Mouse (Mus musculus): Measurements from ENCODE around the gene Ank3. TPM values are rescaled to one million over a fixed set of nuclear protein-coding genes. Genes with fewer than 3 reads are reported as not detected.

Ank3 gene
- polyA plus RNA-seq, 1 experiment from 2014 or later, result 7.1 TPM

DNA sequence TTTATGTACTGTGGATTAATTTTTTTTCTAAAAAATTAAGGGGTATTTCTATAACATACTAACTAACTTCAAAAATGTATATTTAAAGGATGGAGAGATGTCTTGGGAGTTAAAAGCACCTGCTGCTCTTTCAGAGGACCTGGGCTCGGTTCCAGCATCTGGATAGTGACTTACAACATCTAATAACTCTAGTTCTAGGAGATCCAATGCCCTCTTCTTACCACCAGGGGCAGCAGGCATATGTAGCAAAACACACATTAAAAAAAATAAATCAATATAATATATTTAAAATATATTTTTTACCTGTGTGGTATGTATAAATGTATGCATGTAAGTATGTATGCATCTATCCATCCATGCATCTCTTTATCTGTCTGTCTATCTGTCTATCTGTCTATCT, 112.7 kb downstream of the Ank3 start:
- Histone ChIP-seq H3K27me3 (ENCODE audit: insufficient read depth, low read length) (no peaks in the 10 kb centered on the region), H3K36me3 (replicated peaks; ENCODE audit: insufficient read depth, low read length) (no peaks in the 10 kb centered on the region), H3K9me3 (ENCODE audit: low read length) (no peaks in the 10 kb centered on the region), H3K4me3 (ENCODE audit: low read depth, low read length) (no peak overlapping the region), H3K9ac (replicated peaks) (no peak overlapping the region), H3K4me2 (ENCODE audit: low read depth, low read length) (no peak overlapping the region), H3K27ac (ENCODE audit: low read depth) (no peak overlapping the region), H3K4me1 (ENCODE audit: insufficient read depth) (no peaks in the 10 kb centered on the region)
- DNase-seq (no peak), ATAC-seq (no peak)
- no peak for TF ChIP-seq CTCF (IDR thresholded peaks at IDR 0.05; ENCODE audit: low read depth)
- no peak for TF ChIP-seq EP300 (IDR thresholded peaks at IDR 0.05; ENCODE audit: low read depth)
- 61% methylated on average over 1 of the region's 1 CpGs for WGBS (ENCODE audit: insufficient replicate concordance)

DNA sequence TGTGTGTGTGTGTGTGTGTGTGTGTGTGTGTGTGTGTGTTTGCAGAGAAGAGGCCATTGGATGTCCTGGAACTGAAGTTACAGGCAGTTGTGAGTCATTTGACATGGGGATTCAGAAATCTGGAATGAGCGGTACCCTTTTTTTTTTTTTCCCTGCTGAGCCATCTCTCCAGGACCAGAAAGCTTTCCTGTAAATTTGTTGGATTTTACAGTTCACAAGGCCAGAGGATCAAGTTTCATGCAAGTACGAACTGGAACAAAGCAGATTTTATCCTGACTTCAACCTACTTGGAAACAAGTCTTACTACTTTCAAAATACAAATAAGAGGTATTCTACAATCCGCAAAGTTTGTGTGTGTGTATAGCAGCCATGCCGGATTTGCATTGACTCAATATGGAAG, 123.4 kb downstream of the Ank3 start:
- H3K4me2 ChIP-seq (ENCODE audit: low read depth, low read length), result no peak overlapping the region
- DNase-seq (no peak), ATAC-seq (no peak)
- H3K9ac ChIP-seq (replicated peaks), result no peak overlapping the region
- WGBS (ENCODE audit: insufficient replicate concordance), result 75% methylated on average over 4 of the region's 4 CpGs
- no peaks in the 10 kb centered on the region for H3K36me3 ChIP-seq (replicated peaks; ENCODE audit: insufficient read depth, low read length)
- H3K4me1 ChIP-seq (ENCODE audit: insufficient read depth), result no peaks in the 10 kb centered on the region
- H3K27me3 ChIP-seq (ENCODE audit: insufficient read depth, low read length), result no peaks in the 10 kb centered on the region
- no peak overlapping the region for H3K4me3 ChIP-seq (ENCODE audit: low read depth, low read length)
- H3K9me3 ChIP-seq (ENCODE audit: low read length), result no peaks in the 10 kb centered on the region
- TF ChIP-seq EP300 (IDR thresholded peaks at IDR 0.05; ENCODE audit: low read depth) (no peak), CTCF (IDR thresholded peaks at IDR 0.05; ENCODE audit: low read depth) (no peak)
- H3K27ac ChIP-seq (ENCODE audit: low read depth), result no peak overlapping the region

DNA sequence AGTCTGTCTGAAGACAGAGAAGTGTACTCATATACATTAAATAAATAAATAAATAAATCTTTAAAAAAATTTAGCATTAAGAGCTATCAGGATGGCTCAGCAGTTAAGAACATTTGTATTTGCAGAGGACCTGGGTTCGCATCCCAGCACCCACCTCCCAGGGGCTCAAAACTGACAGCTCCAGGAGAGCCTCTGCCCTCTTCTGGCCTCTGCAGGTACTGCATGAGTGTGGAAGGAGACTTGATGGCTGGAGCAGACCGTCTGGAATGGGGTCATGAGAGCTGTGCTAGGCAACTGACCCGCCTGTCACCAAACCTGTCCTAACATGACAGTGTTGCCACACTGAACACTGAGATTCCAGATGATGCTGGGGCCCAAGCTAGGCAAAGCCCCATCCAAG, 124.6 kb downstream of the Ank3 start:
- Histone ChIP-seq H3K4me1 (ENCODE audit: insufficient read depth) (no peaks in the 10 kb centered on the region), H3K27ac (ENCODE audit: low read depth) (no peak overlapping the region), H3K27me3 (ENCODE audit: insufficient read depth, low read length) (no peaks in the 10 kb centered on the region), H3K9ac (replicated peaks) (no peak overlapping the region), H3K4me2 (ENCODE audit: low read depth, low read length) (no peak overlapping the region), H3K4me3 (ENCODE audit: low read depth, low read length) (no peak overlapping the region), H3K9me3 (ENCODE audit: low read length) (no peaks in the 10 kb centered on the region), H3K36me3 (replicated peaks; ENCODE audit: insufficient read depth, low read length) (no peaks in the 10 kb centered on the region)
- WGBS (ENCODE audit: insufficient replicate concordance), result 68% methylated on average over 3 of the region's 3 CpGs
- TF ChIP-seq CTCF (IDR thresholded peaks at IDR 0.05; ENCODE audit: low read depth), result peak; percentile 40
- no peak for TF ChIP-seq EP300 (IDR thresholded peaks at IDR 0.05; ENCODE audit: low read depth)
- ATAC-seq (no peak), DNase-seq (peak; percentile 20)

GRCm38 (mm10) chr10:69527318-69527717, 128.7 kb downstream of the Ank3 start:
- Histone ChIP-seq H3K4me2 (ENCODE audit: low read depth, low read length) (no peak overlapping the region), H3K36me3 (replicated peaks; ENCODE audit: insufficient read depth, low read length) (no peaks in the 10 kb centered on the region), H3K27ac (ENCODE audit: low read depth) (no peak overlapping the region), H3K4me1 (ENCODE audit: insufficient read depth) (no peaks in the 10 kb centered on the region), H3K9ac (replicated peaks) (no peak overlapping the region), H3K9me3 (ENCODE audit: low read length) (no peaks in the 10 kb centered on the region), H3K27me3 (ENCODE audit: insufficient read depth, low read length) (no peaks in the 10 kb centered on the region), H3K4me3 (ENCODE audit: low read depth, low read length) (no peak overlapping the region)
- DNase-seq (no peak), ATAC-seq (no peak)
- 78% methylated on average over 10 of the region's 10 CpGs for WGBS (ENCODE audit: insufficient replicate concordance)
- TF ChIP-seq EP300 (IDR thresholded peaks at IDR 0.05; ENCODE audit: low read depth) (no peak), CTCF (IDR thresholded peaks at IDR 0.05; ENCODE audit: low read depth) (no peak)

- TF ChIP-seq CTCF (IDR thresholded peaks at IDR 0.05; ENCODE audit: low read depth), result no peak
- no peak for TF ChIP-seq EP300 (IDR thresholded peaks at IDR 0.05; ENCODE audit: low read depth)
- WGBS (ENCODE audit: insufficient replicate concordance), result 64% methylated on average over 4 of the region's 4 CpGs
Observed at GRCm38 (mm10) chr10:69528746-69529145, 130.2 kb downstream of the Ank3 start.

DNA sequence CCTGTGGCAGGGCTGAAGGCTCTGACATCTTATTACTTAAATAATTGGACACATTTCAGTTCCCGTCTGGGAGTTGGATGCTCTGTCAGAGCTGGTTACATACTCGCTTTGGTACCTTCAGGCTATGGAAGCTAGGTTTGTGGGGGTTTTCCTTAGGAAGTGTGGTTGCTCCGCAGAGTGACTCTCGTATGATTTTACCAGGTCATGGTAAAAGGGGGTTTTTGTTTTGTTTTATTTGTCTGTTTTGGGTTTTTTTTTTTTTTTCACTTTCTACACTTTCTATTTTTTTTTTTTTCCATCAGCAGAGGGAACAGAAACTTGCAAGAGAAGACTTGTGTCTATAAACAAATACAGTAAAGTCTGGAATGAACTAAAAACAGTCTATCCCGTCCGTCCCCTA, 131.8 kb downstream of the Ank3 start:
- no peaks in the 10 kb centered on the region for H3K36me3 ChIP-seq (replicated peaks; ENCODE audit: insufficient read depth, low read length)
- WGBS (ENCODE audit: insufficient replicate concordance), result 83% methylated on average over 6 of the region's 6 CpGs
- H3K27ac ChIP-seq (ENCODE audit: low read depth), result no peak overlapping the region
- TF ChIP-seq EP300 (IDR thresholded peaks at IDR 0.05; ENCODE audit: low read depth), result no peak
- TF ChIP-seq CTCF (IDR thresholded peaks at IDR 0.05; ENCODE audit: low read depth), result no peak
- no peaks in the 10 kb centered on the region for H3K9me3 ChIP-seq (ENCODE audit: low read length)
- H3K9ac ChIP-seq (replicated peaks), result no peak overlapping the region
- H3K4me2 ChIP-seq (ENCODE audit: low read depth, low read length), result no peak overlapping the region
- ATAC-seq (no peak), DNase-seq (no peak)
- peaks cover under 1% of the 10 kb centered on the region; the same call in 1 of the 2 replicates for H3K4me1 ChIP-seq (ENCODE audit: insufficient read depth)
- no peak overlapping the region for H3K4me3 ChIP-seq (ENCODE audit: low read depth, low read length)
- no peaks in the 10 kb centered on the region for H3K27me3 ChIP-seq (ENCODE audit: insufficient read depth, low read length)

More at GRCm38 (mm10) chr10:69528746-69529145, 130.2 kb downstream of the Ank3 start:
- no peak for DNase-seq
- Histone ChIP-seq H3K4me3 (ENCODE audit: low read depth, low read length) (no peak overlapping the region), H3K4me2 (ENCODE audit: low read depth, low read length) (no peak overlapping the region), H3K27ac (ENCODE audit: low read depth) (no peak overlapping the region), H3K9ac (replicated peaks) (no peak overlapping the region), H3K4me1 (ENCODE audit: insufficient read depth) (no peaks in the 10 kb centered on the region), H3K9me3 (ENCODE audit: low read length) (no peaks in the 10 kb centered on the region), H3K36me3 (replicated peaks; ENCODE audit: insufficient read depth, low read length) (no peaks in the 10 kb centered on the region), H3K27me3 (ENCODE audit: insufficient read depth, low read length) (no peaks in the 10 kb centered on the region)
- no peak for ATAC-seq

- H3K27me3 ChIP-seq (ENCODE audit: insufficient read depth, low read length), result no peaks in the 10 kb centered on the region
- H3K4me2 ChIP-seq (ENCODE audit: low read depth, low read length), result no peak overlapping the region
- no peak overlapping the region for H3K27ac ChIP-seq (ENCODE audit: low read depth)
- 75% methylated on average over 5 of the region's 5 CpGs for WGBS (ENCODE audit: insufficient replicate concordance)
- no peak overlapping the region for H3K4me3 ChIP-seq (ENCODE audit: low read depth, low read length)
- H3K4me1 ChIP-seq (ENCODE audit: insufficient read depth), result peaks cover 3% of the 10 kb centered on the region; the same call in 1 of the 2 replicates
- ATAC-seq, result no peak
- H3K36me3 ChIP-seq (replicated peaks; ENCODE audit: insufficient read depth, low read length), result no peaks in the 10 kb centered on the region
- no peaks in the 10 kb centered on the region for H3K9me3 ChIP-seq (ENCODE audit: low read length)
- no peak for DNase-seq
- H3K9ac ChIP-seq (replicated peaks), result no peak overlapping the region
- peak; percentile 49 for TF ChIP-seq CTCF (IDR thresholded peaks at IDR 0.05; ENCODE audit: low read depth)
- TF ChIP-seq EP300 (IDR thresholded peaks at IDR 0.05; ENCODE audit: low read depth), result no peak
Observed at GRCm38 (mm10) chr10:69531569-69531968, 133.0 kb downstream of the Ank3 start.

Measured in liver, postnatal 0 days (tissue).